Mouse (Mus musculus): ENCODE measurements around the gene Aff3. TPM values are rescaled to one million over a fixed set of nuclear protein-coding genes. Genes with fewer than 3 reads are reported as not detected.

Aff3 gene
- total and polyA plus RNA-seq, 2 experiments from 2014 or later = 1.1 to 1.9 TPM

- Histone ChIP-seq H3K9ac (replicated peaks; ENCODE audit: low read depth, low read length) (no peak overlapping the region), H3K36me3 (replicated peaks; ENCODE audit: control insufficient read depth, insufficient read depth, low read length) (no peaks in the 10 kb centered on the region), H3K27me3 (ENCODE audit: control insufficient read depth, insufficient read depth, low read length) (no peaks in the 10 kb centered on the region), H3K27ac (ENCODE audit: low read depth) (no peak overlapping the region), H3K4me1 (ENCODE audit: control insufficient read depth, insufficient read depth) (no peaks in the 10 kb centered on the region), H3K9me3 (replicated peaks; ENCODE audit: control insufficient read depth, low read length) (no peaks in the 10 kb centered on the region), H3K4me2 (ENCODE audit: low read depth, low read length) (no peak overlapping the region), H3K4me3 (ENCODE audit: low read depth, low read length) (no peak overlapping the region)
- ATAC-seq (ENCODE audit: insufficient read depth, low read depth) = no peak
- 41% methylated on average over 5 of the region's 5 CpGs for WGBS
- TF ChIP-seq CTCF (IDR thresholded peaks at IDR 0.05; ENCODE audit: low read depth) (no peak), EP300 (IDR thresholded peaks at IDR 0.05; ENCODE audit: low read depth) (no peak)
- no peak for DNase-seq (ENCODE audit: low spot score)
Measured at GRCm38 (mm10) chr1:38694142-38694541, 29.4 kb upstream of the Aff3 start.

DNA sequence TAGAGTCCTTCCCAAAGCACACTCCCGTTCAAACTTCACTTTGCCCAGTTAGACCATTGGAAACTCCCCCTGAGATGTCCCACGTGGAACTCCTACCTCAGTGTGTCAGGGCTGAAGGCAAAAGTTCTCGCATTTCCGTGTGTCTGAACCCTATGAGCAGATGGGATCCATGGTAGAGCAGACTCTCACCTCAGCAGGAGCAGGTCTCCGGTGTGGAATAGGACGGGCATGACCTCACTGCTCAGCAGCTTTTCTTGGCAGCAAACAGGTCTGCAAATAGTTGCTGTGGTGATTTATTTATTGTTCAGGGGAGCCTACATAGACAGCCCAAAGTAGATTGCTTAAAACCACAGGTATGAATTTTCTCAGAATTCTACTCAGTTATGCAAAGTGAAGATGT, 25.7 kb upstream of the Aff3 start:
- DNase-seq (ENCODE audit: low spot score) (no peak), ATAC-seq (ENCODE audit: insufficient read depth, low read depth) (no peak)
- Histone ChIP-seq H3K36me3 (replicated peaks; ENCODE audit: control insufficient read depth, insufficient read depth, low read length) (no peaks in the 10 kb centered on the region), H3K27me3 (ENCODE audit: control insufficient read depth, insufficient read depth, low read length) (no peaks in the 10 kb centered on the region), H3K4me2 (ENCODE audit: low read depth, low read length) (no peak overlapping the region), H3K4me1 (ENCODE audit: control insufficient read depth, insufficient read depth) (no peaks in the 10 kb centered on the region), H3K9me3 (replicated peaks; ENCODE audit: control insufficient read depth, low read length) (no peaks in the 10 kb centered on the region), H3K9ac (replicated peaks; ENCODE audit: low read depth, low read length) (no peak overlapping the region), H3K4me3 (ENCODE audit: low read depth, low read length) (no peak overlapping the region), H3K27ac (ENCODE audit: low read depth) (no peak overlapping the region)
- 63% methylated on average over 6 of the region's 6 CpGs for WGBS
- TF ChIP-seq CTCF (IDR thresholded peaks at IDR 0.05; ENCODE audit: low read depth) (no peak), EP300 (IDR thresholded peaks at IDR 0.05; ENCODE audit: low read depth) (no peak)

DNA sequence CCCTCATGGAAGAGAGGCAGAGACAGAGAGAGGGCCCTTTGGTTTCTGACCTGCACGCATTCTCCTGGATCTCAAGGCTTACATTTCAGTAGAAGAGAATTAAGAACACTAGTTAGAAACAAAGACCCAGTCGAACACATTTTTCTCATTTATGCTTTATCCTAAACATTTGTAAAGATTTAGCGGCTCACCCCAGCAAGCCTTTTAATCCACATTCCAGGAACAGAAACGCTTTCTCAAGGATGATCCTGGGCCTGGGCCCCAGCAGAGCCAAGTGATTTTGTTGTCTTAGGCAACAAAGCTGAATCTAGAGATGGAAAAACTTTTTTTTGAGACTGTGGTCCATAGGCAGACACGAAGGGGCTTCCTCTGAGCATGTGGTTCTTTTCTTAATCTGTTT, 23.5 kb upstream of the Aff3 start:
- Histone ChIP-seq H3K9ac (replicated peaks; ENCODE audit: low read depth, low read length) (no peak overlapping the region), H3K27ac (ENCODE audit: low read depth) (no peak overlapping the region), H3K4me3 (ENCODE audit: low read depth, low read length) (no peak overlapping the region), H3K9me3 (replicated peaks; ENCODE audit: control insufficient read depth, low read length) (no peaks in the 10 kb centered on the region), H3K36me3 (replicated peaks; ENCODE audit: control insufficient read depth, insufficient read depth, low read length) (no peaks in the 10 kb centered on the region), H3K4me2 (ENCODE audit: low read depth, low read length) (no peak overlapping the region), H3K27me3 (ENCODE audit: control insufficient read depth, insufficient read depth, low read length) (no peaks in the 10 kb centered on the region), H3K4me1 (ENCODE audit: control insufficient read depth, insufficient read depth) (no peaks in the 10 kb centered on the region)
- no peak for ATAC-seq (ENCODE audit: insufficient read depth, low read depth)
- TF ChIP-seq CTCF (IDR thresholded peaks at IDR 0.05; ENCODE audit: low read depth) (no peak), EP300 (IDR thresholded peaks at IDR 0.05; ENCODE audit: low read depth) (no peak)
- no peak for DNase-seq (ENCODE audit: low spot score)
- 67% methylated on average over 5 of the region's 5 CpGs for WGBS

DNA sequence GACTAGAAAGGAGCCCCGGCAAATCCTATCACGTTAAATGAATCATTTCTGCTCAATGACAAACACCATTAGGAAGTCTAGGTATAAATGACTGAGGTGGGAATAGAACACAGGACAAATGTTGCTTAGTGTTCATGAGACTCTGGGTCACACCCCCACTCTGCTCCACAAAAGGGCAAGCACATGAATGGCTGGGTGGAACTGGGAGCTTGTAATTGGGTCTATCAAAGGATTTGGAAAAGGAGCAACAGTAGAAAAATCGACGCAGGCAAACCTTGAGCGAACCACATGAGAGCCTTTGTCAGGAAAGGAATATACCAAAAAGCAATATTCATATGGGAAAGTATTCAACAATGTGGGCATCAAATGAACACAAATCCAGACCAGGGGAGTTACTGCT, 21.0 kb upstream of the Aff3 start:
- no peak for DNase-seq (ENCODE audit: low spot score)
- ATAC-seq (ENCODE audit: insufficient read depth, low read depth) = no peak

DNA sequence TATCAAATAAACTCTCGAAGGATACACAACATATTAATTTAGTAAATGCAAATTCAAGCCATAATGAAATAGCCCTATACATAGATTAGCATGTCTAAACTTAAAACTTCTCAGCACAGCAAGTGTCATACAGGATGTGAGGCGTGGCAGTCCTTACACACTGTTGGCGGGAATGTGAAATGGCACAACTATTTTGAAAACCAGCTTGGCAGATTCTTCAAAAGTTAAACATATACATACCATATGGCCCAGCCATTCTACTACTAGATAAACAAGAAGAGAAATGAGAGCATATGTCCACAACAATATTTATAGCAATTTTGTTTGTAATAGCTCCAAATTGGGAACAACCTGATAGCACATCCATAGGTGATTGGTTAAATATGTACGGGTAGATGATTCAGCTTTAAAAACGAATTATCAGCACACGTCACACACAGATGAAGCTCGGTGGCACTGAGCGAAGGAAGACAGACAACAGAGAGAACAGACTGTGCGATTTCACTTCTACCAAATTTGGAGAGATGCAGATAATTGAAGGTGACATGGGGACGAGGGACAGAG, 18.5 kb upstream of the Aff3 start:
- Histone ChIP-seq H3K9ac (replicated peaks; ENCODE audit: low read depth, low read length) (no peak overlapping the region), H3K4me1 (ENCODE audit: control insufficient read depth, insufficient read depth) (no peaks in the 10 kb centered on the region), H3K9me3 (replicated peaks; ENCODE audit: control insufficient read depth, low read length) (no peaks in the 10 kb centered on the region), H3K4me3 (ENCODE audit: low read depth, low read length) (no peak overlapping the region), H3K27ac (ENCODE audit: low read depth) (no peak overlapping the region), H3K4me2 (ENCODE audit: low read depth, low read length) (no peak overlapping the region), H3K36me3 (replicated peaks; ENCODE audit: control insufficient read depth, insufficient read depth, low read length) (no peaks in the 10 kb centered on the region), H3K27me3 (ENCODE audit: control insufficient read depth, insufficient read depth, low read length) (no peaks in the 10 kb centered on the region)
- DNase-seq (ENCODE audit: low spot score) = no peak
- WGBS = 66% methylated on average over 10 of the region's 10 CpGs
- no peak for ATAC-seq (ENCODE audit: insufficient read depth, low read depth)
- TF ChIP-seq CTCF (IDR thresholded peaks at IDR 0.05; ENCODE audit: low read depth) = no peak
- TF ChIP-seq EP300 (IDR thresholded peaks at IDR 0.05; ENCODE audit: low read depth) = no peak

More for the DNA sequence above, 21.0 kb upstream of the Aff3 start:
- Histone ChIP-seq H3K27ac (ENCODE audit: low read depth) (no peak overlapping the region), H3K36me3 (replicated peaks; ENCODE audit: control insufficient read depth, insufficient read depth, low read length) (no peaks in the 10 kb centered on the region), H3K9ac (replicated peaks; ENCODE audit: low read depth, low read length) (no peak overlapping the region), H3K4me3 (ENCODE audit: low read depth, low read length) (no peak overlapping the region), H3K27me3 (ENCODE audit: control insufficient read depth, insufficient read depth, low read length) (no peaks in the 10 kb centered on the region), H3K9me3 (replicated peaks; ENCODE audit: control insufficient read depth, low read length) (no peaks in the 10 kb centered on the region), H3K4me1 (ENCODE audit: control insufficient read depth, insufficient read depth) (no peaks in the 10 kb centered on the region), H3K4me2 (ENCODE audit: low read depth, low read length) (no peak overlapping the region)
- TF ChIP-seq EP300 (IDR thresholded peaks at IDR 0.05; ENCODE audit: low read depth) (no peak), CTCF (IDR thresholded peaks at IDR 0.05; ENCODE audit: low read depth) (no peak)
- WGBS = 88% methylated on average over 5 of the region's 5 CpGs

- no peaks in the 10 kb centered on the region for H3K27me3 ChIP-seq (ENCODE audit: control insufficient read depth, insufficient read depth, low read length)
- no peak overlapping the region for H3K9ac ChIP-seq (replicated peaks; ENCODE audit: low read depth, low read length)
- TF ChIP-seq CTCF (IDR thresholded peaks at IDR 0.05; ENCODE audit: low read depth) = no peak
- no peak for TF ChIP-seq EP300 (IDR thresholded peaks at IDR 0.05; ENCODE audit: low read depth)
- 60% methylated on average over 8 of the region's 8 CpGs for WGBS
- no peaks in the 10 kb centered on the region for H3K36me3 ChIP-seq (replicated peaks; ENCODE audit: control insufficient read depth, insufficient read depth, low read length)
- ATAC-seq (ENCODE audit: insufficient read depth, low read depth) = no peak
- no peak for DNase-seq (ENCODE audit: low spot score)
- no peaks in the 10 kb centered on the region for H3K4me1 ChIP-seq (ENCODE audit: control insufficient read depth, insufficient read depth)
- H3K4me3 ChIP-seq (ENCODE audit: low read depth, low read length) = no peak overlapping the region
- no peak overlapping the region for H3K27ac ChIP-seq (ENCODE audit: low read depth)
- no peak overlapping the region for H3K4me2 ChIP-seq (ENCODE audit: low read depth, low read length)
- 0 out of 2 replicates have a peak, but pooled peaks cover 3% of the 10 kb centered on the region for H3K9me3 ChIP-seq (replicated peaks; ENCODE audit: control insufficient read depth, low read length)
Measured at GRCm38 (mm10) chr1:38679890-38680289, 15.1 kb upstream of the Aff3 start.

All from heart, postnatal 0 days (tissue).